Mouse (Mus musculus) C2C12 (cell line): Measurements from ENCODE around the gene Srsf7.

Experiments
- CEBPB ChIP-seq: IDR thresholded peaks from one replicate; pipeline ENCODE4 v1.6.1; 2011; ENCODE audit warnings: low read depth, mild to moderate bottlenecking, control low read depth, moderate library complexity
- CTCF ChIP-seq: IDR thresholded peaks from one replicate; pipeline ENCODE4 v1.5.1; 2011; ENCODE audit not compliant: control insufficient read depth, insufficient read depth, insufficient read length
- MAX ChIP-seq: IDR thresholded peaks from one replicate; pipeline ENCODE4 v1.6.1; 2011; ENCODE audit warnings: mild to moderate bottlenecking, control low read depth
- MYOD1 ChIP-seq: IDR thresholded peaks from one replicate; pipeline ENCODE4 v1.6.1; 2011; ENCODE audit warnings: low read depth; ENCODE audit not compliant: control insufficient read depth, insufficient read length
- MYOG ChIP-seq: IDR thresholded peaks from one replicate; pipeline ENCODE4 v1.6.1; 2011; ENCODE audit not compliant: control insufficient read depth, insufficient read length; ENCODE audit errors: extremely low read depth
- USF1 ChIP-seq: IDR thresholded peaks from one replicate; pipeline ENCODE4 v1.6.1; 2011; ENCODE audit warnings: low read depth, mild to moderate bottlenecking, control low read depth, moderate library complexity

- TF ChIP-seq MYOG (no peak), CTCF (no peak), MYOD1 (no peak), CEBPB (no peak), MAX (no peak), USF1 (no peak)
Measured at GRCm38 (mm10) chr17:80173708-80174107, 33.4 kb downstream of the Srsf7 start.
